Mouse (Mus musculus) induced T-regulatory cell, adult 2 months (primary cell): ENCODE data around the gene Psmc2.

ENCODE experiments used
- DNase-seq: peaks from one replicate; pipeline ENCODE4 v3.0.0-alpha.2; 2012; ENCODE audit warnings: low read depth

Psmc2 gene

DNA sequence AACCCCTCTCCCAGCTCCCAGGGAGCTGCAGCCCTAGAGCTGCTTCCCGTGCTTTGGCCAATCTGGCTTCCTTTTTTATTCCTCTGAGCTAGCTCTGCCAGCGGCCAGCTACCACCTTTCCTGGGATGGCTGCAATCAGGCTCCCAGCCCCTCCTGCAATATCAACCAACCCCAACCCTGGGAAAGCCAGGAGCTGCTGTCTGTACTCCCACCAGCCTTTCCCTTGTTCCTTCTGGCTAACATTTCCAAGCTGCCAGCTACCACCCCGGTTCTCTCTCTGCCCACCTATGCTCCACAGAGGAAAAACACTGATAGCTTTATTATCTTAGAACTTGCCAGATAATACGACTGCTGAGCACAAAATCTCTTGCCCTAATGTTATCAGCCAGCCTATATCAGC lies 19.8 kb downstream of the Psmc2 start:
- no peak for DNase-seq

DNA sequence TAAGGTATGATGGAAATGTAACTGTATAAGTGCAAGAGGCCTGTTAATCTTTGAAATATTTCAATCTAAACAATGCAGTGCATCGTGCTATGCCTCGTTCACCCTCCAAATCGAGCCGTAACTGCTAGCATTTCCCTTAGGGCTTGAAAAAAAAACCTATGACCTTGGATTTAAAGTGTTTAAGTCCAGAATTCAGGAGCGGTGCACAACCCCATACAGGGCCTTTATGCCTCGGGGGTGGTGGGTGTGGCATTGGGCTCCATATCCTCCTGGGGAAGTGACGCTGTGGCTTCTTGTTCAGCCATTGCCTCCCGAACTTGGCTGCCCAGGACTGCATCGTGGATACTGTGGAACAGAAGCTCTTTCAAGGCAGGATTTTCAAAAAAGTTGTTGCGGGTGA lies 25.8 kb downstream of the Psmc2 start:
- DNase-seq, result no peak

DNA sequence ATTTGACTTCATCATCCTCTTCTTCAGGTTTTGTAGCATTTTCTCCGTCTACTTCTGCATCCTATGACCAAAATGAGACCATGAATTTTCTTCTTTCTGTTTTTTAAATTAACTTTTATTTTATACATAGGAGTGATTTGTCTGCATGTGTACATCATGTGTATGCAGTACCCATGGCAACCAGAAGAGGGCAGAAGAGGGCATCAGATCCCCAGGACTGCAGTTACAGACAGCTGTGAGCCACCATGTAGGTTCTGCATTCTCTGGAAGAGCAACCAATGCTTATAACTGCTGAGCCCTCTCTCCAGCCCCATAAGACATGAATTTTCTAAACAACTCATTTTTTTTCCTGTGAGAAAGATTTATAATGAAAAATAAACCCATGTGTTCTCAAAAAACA lies 28.9 kb downstream of the Psmc2 start:
- DNase-seq, result peak; percentile 54

DNA sequence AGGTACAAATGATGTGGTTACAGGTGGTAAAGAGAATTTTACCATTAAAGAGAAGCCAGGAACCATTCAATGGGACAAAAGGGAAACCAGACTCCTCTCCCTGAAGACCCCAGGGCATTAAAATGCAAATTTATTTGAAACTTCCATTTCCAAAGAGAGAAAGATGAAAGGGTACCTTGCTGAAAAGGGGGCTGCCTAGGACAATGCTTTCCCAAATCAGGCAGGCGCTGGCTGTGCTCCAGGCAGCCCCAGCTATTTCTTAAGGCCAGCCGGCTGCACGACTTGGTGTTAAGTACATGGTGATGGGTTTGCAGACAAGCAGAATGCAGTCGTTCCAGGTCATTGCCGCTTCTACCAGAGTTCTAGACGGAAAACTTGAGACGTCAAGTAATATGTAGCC lies 41.3 kb downstream of the Psmc2 start:
- no peak for DNase-seq

DNA sequence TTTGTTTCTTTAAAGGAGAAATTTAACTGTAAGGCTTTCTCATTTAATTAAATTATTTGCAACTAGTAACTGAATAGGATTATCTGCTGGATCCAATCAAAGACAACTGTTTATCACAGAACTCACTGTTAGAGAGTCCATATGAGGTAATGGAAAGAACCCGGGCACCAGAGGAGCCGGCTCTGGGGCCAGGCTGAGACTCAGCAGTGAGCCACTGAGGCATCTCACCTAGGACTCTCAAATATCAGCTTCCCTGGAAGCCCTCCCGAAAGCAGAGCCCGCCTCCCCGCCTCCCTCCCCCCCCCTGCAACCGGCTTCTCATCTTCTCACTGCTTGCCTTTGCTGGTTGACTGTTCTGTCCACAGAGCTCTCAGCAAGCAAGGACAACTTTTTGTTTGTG lies 42.6 kb downstream of the Psmc2 start:
- no peak for DNase-seq

DNA sequence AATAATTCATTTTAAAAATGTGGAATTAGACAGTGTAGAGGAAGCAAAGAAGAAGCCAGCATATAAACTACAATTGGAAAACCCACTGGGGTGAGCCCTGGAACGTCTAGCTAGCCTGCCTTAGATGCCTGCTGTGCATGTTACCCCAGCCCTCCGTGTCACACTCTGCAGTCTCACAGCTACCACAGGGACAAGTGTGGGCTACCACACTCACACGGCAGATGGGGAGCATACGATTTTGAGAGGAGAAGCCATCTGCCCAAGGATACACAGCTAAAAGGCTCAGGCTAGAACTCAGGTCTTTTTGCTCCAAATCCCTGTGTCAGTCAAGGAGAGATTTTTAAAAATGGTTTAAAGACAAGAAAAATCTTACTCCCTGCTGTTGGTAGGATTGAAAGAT lies 43.8 kb downstream of the Psmc2 start:
- DNase-seq, result no peak

DNA sequence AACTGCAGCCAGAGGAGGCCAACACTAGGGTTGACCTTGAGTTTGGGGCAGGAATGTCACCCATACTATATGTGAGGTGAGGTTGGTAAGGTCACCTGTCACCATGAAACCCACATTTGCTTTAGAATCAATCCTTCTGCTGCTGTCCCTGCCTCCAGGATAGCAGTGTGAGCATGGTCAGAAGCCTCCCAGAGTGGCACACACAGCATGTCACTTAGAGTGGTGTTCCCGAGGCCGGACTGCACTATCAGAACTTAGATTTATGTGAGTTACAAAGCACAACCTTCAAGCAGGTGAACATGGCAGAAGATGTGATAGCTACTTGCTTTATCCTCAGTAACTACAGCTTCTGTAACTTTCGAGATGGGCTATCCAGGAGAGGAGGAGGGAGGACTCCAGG lies 46.7 kb downstream of the Psmc2 start:
- no peak for DNase-seq

DNA sequence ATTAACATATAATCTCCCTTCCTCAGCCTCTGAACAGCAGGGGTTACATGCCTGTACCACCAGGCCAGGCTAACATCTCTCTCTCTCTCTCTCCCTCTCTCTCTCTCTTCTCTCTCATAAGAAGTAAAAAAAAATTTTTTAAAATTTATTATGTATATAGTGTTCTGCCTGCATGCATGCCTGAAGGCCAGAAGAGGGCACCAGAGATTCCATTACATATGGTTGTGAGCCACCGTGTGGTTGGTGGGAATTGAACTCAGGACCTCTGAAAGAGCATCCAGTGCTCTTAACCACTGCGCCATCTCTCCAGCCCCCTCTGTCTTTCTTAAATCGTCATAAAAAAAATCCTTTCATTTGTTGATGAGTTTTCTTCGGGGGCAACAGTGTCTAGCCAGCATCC lies 59.6 kb downstream of the Psmc2 start:
- DNase-seq, result peak; percentile 18

DNA sequence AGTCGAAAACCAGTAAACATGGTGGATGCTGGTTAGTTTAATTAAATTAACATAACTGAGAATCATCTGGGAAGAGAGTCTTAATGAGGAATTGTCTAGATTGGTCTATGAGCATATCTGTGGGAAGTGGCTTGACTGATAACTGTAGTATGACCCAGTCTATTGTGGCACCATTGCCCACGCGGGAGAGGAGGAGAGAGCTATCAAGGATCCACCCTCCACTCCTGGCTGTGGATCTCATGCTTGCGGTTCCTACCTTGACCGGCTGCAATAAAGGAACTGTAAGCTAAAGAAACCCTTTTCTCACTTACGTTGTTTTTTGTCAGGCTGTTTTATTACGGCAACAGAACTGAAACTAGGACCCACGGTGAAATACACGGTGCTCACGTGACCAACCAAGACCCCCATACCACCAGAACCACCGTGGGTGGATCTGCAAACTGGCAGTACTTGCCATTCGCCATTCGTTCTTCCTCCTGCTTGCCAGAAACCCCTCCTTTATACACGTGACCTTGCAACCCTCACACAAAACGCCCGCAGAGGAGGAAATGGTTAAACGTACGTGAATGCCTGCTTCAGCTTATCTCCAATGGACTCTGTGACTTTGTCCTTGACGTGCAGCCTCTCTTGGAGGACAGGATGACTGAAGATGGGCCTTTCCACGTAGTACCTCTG lies 61.7 kb downstream of the Psmc2 start:
- DNase-seq, result no peak

DNA sequence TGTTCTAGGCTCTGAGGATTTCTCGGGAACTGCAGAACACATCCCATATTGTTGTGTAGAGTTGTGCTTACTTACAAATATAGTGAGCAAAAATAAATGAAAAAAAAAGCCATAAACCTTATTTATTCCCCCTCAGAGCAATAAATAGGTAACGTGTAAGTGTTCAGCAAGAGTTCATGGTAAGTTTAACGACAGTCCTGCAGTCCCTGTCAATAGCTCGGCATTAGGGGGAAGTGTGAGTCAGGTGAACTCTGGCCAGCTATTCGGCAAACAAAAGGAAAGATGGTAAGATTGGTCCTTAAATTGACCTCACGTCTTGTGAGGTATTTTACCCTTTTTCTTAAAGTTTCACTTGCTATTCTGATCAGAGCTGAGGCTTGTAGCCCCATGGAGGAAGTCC lies 62.4 kb downstream of the Psmc2 start:
- DNase-seq, result no peak

DNA sequence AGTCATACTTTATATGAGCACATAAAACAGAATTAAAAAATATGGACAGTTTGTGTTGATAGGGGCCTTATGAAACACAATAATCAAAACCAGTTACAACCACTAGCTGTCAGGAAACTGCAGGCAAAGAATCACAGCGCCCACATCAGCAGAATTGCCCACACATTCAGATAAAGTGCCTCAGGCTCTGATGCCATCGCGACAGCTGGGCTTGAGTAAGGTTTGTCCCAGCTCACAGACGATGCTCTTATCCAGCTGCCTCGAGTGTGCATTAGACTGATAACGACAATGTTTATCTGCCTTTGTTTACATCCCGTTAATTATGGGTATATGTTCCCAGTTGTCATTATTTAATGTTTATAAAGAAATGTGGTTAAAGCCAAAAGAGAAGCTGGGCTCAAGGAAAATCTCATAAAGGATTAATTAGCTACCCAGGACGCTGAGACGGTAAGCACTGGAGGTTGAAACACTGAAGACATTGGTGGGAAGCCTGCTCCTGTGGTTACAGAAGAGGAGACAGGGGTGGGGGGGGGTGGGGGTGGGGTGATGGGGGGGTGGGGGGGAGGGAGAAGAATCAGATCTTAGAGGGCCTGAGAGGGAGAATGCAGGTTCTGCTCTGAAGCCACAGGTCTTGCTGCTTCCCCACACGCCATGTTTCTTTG lies 66.7 kb downstream of the Psmc2 start:
- no peak for DNase-seq
